Mouse (Mus musculus) left cerebral cortex, postnatal 14 days (tissue): Measurements from ENCODE around the gene Ascc2. TPM values are rescaled to one million over a fixed set of nuclear protein-coding genes. Genes with fewer than 3 reads are reported as not detected.
"Not testable (repeated sequence)": the region's sequence is repeated elsewhere in the genome, so short reads cannot be mapped to it uniquely, and the experiment has no call there.

ENCODE experiments used
- DNase-seq, 2 experiments: peaks; one replicate each; pipeline ENCODE4 v3.0.0; 2021 to 2022; ENCODE audit warnings: low spot score in 2 of 2, mixed read lengths in 1 of 2
- intact Hi-C: fragments of 180-260 bp; cut with DNase I; formaldehyde crosslinking; loops from one replicate; pipeline ENCODE4 v1.15.1; 2025
- total RNA-seq, 2 experiments: library from RNA; stranded (reverse); gene quantifications; 2 replicates each; pipeline ENCODE4 v1.2.3; 2021

The Ascc2 gene
- total RNA-seq, 2 experiments from 2014 or later, result 18.6 to 19.8 TPM

DNA sequence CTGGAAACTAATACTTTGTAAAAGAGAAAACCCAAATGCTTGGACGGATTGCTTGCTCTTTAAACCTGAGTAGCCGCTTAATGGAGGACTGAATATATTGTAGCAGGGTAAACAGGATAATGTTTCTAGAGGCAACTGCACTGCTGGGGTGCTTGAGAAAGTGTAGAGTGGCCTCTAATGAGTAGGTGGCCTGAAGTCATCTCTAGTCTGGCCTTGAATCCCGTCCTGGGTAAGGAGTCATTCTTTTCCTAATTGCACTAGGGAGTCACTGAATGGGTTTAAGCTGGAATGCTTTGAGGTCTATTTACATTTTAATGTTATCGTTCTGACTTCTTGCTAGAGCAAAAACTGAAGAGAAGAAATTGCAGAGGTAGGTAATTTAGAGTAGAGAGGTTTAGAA lies 67.6 kb downstream of the Ascc2 start:
- intact Hi-C loops, result no loop called here
- no peak for DNase-seq

DNA sequence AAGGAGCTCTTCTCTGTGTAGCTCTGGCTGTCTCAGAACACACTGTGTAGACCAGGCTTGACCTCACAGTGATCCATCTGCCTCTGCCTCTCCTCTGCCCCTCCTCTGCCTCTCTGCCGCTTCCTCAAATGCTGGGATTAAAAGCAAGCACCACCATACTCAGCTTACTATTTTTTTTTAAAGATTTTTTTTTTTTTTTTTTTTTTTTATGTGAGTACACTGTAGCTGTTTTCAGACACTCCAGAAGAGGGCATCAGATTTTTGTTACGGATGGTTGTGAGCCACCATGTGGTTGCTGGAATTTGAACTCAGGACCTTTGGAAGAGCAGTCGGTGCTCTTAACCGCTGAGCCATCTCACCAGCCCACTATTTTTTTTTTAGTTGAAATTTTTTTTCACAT lies 72.6 kb downstream of the Ascc2 start:
- DNase-seq, intact Hi-C loops: not testable (repeated sequence)

DNA sequence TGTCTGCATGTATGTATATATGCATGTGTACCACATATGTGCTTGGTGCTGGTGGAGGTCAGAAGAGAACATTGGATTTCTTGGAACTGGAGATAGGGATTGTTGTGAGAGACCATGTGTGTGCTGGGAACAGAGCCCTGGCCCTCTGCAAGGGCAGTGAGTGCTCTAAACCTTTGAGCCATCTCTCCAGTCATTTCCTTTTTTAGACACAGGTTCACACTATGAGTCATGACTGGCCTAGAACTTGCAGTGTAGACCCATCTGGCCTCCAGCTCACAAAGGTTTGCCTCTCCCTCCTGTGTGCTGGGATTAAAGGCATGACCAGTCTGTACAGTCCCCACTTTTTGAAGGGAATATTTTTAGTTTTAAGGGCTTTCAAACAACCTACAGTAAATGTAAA lies 75.3 kb downstream of the Ascc2 start:
- no peak for DNase-seq
- intact Hi-C loops, result no loop called here

DNA sequence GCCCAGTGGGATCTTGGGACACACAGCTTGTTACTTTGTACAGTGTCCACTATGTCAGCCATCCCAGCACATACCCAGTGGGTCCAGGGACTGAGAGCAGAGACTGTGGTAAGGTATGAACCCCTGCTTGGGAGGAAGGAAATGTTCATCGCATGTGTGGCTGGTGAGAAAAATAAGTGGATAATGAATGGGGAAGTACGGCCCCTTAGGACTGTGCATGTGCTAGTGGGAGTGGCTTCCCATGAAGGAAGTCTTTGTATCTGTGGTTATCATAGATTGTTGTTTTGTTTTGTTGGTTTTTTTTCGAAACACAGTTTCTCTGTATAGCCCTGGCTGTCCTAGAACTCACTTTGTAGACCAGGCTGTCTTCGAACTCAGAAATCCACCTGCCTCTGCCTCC lies 77.2 kb downstream of the Ascc2 start:
- intact Hi-C loops, result no loop called here

DNA sequence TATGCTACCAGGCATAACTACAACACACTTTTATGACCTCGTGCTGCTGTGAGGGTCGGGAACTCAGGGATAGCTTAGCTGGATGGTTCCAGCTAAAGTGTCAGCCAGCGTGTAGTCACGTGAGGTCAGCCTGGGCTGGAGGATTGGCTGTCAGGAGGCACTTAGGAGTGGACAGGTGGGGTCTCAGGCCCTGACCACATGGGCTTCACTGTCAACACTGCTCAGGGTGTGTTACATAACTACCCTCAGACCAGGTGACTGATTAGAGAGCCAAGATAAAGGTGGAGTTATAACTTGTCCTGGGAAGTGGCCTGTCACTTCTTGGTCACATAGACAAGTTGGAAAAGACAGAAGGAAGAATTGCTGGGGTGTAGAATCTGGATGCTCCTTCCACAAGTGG lies 78.0 kb downstream of the Ascc2 start:
- no peak for DNase-seq
- intact Hi-C loops, result no loop called here

More for the DNA sequence above, 77.2 kb downstream of the Ascc2 start:
- DNase-seq, result no peak

DNA sequence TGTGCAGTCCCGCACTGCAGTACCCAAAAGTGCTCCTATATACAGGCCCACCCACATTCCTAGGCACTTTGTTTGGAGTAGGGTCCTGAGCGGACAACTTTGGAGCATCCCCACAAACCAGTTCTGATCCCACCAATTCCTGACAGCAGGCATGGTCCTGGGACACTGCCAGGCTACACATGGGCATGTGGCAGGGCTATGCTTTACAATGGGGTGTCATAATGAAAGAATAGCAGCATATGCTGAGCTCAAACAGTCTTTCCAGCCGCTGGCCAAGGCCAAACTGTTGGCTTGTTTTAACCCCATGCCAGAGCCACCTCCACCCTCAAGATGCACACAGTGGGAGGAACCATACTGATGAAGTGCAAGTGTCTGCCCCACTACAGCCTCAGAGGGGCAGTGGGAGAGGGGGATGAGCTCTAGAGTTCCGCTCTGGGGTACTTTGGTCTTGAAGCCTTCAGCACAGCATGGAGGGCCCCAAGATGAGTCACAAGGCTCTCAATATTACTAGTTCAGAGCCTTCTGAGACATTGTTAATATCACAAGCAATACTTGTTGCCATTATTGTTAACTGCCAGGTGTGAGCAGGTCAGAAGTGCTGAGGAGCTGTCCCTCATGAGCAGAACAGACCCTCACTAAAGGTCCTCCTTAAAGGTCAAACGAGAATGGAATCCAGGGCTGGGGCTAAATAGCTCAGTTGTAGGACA lies 79.1 kb downstream of the Ascc2 start:
- DNase-seq, result no peak
- intact Hi-C loops, result no loop called here

DNA sequence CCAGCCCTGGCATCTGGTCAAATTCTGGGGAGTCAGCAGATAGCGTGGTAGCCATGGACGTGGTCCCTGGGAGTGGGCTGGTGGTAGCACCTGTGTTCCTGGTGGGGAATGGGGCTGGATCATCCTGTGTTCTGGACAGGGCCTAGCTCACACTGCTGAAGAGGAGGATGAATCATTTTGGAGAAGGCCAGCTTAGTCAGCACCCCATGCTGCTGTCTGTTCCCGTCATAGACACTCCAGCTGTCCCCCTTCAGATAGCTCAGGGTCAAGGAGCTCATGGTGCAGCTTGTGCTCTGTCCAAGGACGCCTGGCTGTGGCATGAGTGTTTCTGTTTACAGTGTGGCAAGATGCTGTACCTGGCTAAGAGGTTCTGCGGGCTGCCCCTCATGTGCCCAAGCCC lies 81.0 kb downstream of the Ascc2 start:
- intact Hi-C loops, result no loop called here
- DNase-seq, result no peak

DNA sequence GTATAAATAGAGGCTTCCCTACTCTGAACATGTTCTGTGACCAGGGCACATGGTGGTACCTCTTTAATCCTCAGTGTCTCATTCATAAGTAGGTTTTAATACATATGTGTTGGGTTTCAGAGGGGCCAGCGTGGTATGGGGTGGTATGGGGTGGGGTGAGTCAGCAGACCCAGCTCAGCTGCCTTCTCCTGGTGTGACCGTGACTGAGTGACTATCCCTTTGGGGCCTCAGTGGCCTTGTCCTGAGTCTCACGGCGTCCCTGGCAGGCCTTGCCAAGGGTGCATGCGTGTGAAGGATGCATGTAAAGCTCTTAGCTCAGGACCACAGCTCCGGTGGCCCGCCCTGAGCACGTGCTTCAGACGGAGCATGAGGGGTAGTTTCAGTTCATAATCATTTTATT lies 82.4 kb downstream of the Ascc2 start:
- no peak for DNase-seq
- intact Hi-C loops, result no loop called here

DNA sequence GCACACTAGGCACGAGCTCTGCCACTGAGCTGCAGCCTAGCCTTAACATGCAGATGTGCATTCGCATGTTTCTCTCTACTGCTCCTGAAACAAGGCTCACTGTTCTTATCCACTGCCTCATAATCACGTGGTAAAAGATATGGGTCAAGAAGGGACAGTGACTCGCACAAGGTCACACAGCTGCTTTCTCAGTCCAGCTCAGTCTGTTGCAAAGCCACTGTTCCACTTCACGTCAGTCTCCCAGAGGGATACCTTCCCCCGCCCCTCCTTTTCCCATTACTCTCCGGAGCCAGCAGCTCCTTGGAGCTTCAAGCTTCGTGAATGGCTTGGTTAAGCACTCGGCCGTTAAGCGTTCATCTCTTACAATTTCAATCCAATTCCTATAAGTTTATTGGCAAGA lies 82.8 kb downstream of the Ascc2 start:
- intact Hi-C loops, result no loop called here
- DNase-seq, result no peak

DNA sequence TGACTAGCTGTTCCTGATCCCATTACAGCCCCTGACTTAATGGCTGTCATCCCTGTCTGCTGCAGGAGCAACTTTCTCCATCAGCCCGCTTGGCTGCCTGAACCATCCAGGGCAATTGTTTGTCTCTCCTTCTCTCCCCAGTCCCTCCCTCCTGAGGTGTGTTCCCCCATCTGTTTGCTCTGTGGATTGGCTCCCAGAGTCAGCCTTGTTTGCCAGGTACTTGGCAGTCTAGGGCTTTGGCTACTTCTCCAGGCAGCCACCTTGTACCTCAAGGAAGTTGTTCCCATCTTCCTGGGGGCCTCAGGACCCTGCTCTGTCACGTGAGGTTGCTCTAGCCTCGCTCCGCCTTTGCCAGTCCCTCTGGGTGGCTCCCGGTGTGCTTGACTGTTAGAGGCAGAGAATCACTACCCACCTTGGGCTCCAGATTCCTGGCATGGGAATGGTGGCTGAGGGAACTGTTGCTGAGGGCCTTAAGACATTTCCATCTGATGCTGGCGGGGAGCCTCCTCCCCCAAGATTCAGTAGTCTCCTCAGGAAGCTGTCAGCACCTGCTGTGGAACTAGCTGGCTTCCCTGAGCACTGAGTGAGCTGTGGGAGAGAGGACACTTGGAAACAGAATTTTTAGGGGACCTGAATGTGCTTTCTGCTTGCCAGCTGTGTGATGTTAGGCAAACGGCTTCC lies 83.5 kb downstream of the Ascc2 start:
- peak in 1 of 2 experiments; percentile 44 for DNase-seq
- intact Hi-C loops, result no loop called here

DNA sequence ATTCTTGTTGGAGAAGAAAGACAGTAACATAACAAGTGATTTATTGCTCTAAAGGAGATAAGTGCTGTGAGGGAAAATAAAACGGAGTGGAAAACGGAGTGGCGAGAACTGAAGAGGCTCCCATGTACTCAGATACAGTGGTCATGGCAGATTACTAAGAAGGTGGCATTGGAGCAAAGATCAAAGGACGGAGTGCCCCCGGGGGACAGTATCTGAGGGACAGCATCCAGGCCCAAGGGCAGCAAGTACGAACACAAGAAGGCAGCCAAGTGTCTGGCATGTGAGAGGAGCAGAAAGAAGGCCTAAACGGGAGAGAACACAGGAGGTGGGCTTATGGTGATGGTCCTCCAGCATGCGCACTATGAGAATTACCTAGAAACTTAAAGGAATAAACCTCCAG lies 84.2 kb downstream of the Ascc2 start:
- DNase-seq, result no peak
- intact Hi-C loops, result no loop called here

DNA sequence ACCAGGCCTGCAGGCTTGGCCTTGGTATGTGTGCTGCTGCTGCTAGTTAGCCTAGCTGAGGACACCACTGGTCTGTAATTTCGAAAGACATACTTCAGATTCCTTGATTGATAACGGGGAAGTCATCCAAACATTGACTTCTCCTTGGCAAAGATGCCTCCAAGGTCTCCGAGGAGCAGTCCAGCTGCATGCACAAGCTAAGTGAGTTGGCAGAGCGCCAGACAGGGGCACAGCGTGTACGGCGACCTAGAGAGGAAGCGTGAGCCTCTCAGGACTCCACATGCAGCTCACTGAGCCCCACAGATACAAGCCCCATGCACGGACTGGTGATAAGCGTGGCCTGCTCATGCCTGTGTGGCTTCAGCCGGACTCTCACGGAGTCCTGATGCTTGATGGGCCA lies 92.1 kb downstream of the Ascc2 start:
- intact Hi-C loops, result no loop called here

DNA sequence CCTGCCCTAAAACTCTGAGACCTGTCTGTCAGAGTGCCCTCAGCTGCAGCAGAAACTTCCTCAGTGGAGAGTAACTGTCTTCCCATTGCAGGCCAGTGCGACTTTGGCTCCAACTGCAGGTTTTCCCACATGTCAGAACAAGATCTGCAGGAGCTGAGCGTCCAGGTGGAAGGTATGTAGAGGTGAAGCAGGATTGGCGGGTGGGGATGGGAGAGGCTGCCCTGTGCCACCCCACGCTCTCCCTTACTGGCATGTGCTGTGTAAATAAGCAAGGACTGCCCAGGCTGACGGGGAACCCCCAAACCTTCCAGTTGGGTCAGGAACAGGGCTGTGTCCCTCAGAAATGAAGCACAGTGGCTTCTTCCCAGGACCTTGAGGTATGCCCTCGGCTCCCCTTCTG lies 92.5 kb downstream of the Ascc2 start:
- intact Hi-C loops, result no loop called here
- no peak for DNase-seq

More for the DNA sequence above, 92.1 kb downstream of the Ascc2 start:
- DNase-seq, result no peak

DNA sequence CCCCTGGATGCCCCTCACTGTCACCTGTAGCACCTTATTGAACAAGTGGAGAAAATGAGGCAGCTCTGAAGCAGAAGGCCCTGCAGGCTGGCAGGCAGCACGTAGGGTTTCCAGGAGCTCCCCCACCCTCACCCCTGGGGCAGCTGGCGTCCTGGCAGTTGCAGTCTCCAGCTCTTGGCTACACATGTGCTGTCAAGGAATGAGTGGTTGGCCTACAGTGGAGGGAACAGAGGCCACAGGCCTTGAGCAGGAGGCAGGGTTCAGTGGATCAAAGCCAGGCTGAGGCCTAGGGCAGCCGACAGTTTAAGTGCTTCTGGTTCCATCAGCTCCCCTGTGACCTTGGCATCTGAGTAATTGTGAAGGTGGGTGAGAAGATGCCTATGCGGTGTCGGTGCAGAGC lies 93.4 kb downstream of the Ascc2 start:
- DNase-seq, result no peak
- intact Hi-C loops, result no loop called here

DNA sequence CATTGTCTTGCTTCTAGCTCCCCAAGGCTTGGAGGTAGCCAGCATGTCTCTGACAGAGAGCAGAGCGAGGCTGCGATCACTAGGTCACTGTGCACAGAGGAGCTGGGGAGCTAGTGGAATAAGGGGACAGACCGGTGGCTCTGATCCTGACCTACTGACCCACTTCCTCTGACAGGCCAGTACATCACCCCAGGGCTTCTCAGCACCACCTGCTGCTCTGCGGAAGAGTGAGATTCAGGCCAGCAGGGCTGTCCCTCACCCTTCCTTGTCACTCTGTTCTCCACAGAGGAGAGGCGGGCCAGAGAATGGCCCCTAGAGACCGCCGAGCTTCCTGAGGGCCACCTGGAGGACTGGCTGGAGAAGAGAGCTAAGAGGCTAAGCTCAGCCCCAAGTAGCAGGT lies 94.2 kb downstream of the Ascc2 start:
- intact Hi-C loops, result no loop called here
- no peak for DNase-seq

DNA sequence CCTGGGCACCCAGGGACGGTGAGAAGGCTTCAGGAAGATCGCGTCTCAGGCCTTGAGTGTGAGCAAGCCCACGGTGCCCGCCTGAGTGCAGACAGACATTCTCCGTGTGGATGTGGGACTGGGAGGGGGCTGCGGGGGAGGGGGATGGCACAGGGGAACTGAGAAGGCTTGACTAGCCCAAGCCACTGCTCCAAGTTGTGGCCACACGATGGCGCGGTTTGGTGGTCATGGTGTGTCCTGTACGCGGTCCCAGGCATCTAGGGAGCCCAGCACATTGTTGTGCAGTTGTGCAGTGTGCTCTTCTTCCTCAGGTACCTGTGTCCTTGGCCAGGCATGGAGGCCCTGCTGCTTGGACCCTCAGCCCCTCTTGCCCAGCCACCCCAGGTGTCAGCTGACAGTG lies 96.6 kb downstream of the Ascc2 start:
- no peak for DNase-seq
- intact Hi-C loops, result no loop called here

Other genes with a start within 250 kb of the Ascc2 start
- not detected for gene Hormad2, start 196.6 kb upstream of the Ascc2 start, total RNA-seq
- gene Mtmr3, start 42.9 kb upstream of the Ascc2 start, total RNA-seq, result 10 to 100 TPM; 60.8 to 65.5 TPM
- gene Gm11032, start 17.7 kb upstream of the Ascc2 start, total RNA-seq, result not detected
- gene Uqcr10, start 66.6 kb downstream of the Ascc2 start, total RNA-seq, result 100 to 1,000 TPM; 429 to 434 TPM
- gene Zmat5, start 66.9 kb downstream of the Ascc2 start, total RNA-seq, result 10 to 100 TPM; 25.7 to 30.7 TPM
- gene Cabp7, start 109.0 kb downstream of the Ascc2 start, total RNA-seq, result 10 to 100 TPM in 1 of 2 experiments, 1 to 10 TPM in 1; 5.8 to 14.4 TPM
- gene Nf2, start 211.8 kb downstream of the Ascc2 start, total RNA-seq, result 100 to 1,000 TPM; 100 to 104 TPM
- 10 to 100 TPM; 89.1 to 92.0 TPM for gene Nipsnap1, start 236.2 kb downstream of the Ascc2 start, total RNA-seq